Mouse (Mus musculus): ENCODE measurements around the gene Obox3. TPM values are rescaled to one million over a fixed set of nuclear protein-coding genes. Genes with fewer than 3 reads are reported as not detected.
"Not testable (repeated sequence)": the region's sequence is repeated elsewhere in the genome, so short reads cannot be mapped to it uniquely, and the experiment has no call there.

The Obox3 gene
- polyA plus RNA-seq (2014; fragmentation: Nextera tagmentation; extraction: Ambion mirVana) = not detected in 2 replicates

DNA sequence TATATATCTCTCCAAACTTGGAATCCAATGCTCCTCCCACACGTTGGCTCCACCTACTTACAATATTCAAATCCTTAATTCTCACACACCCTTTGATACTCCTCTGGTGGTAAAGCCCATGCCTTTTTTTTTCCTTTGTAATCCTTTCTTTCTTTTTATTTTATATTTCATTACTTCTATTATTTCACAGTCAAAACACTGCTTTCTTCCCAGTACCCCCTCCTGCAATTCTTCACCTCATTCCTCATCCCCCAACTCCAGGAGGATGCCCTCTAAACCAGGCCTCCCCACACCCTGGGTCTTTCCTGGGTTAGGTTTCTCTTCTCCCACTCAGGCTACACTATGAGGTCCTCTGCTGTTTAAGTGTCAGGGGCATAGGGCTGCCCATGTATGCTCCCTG lies at the start of gene Obox3:
TSS of gene Obox3 (minus strand) at position 101 of the 400 bp plus-strand sequence.
- not testable (repeated sequence) for H3K9me3 ChIP-seq (ENCODE audit: control insufficient read depth, low read length); DNase-seq (ENCODE audit: low spot score); H3K27me3 ChIP-seq (ENCODE audit: control insufficient read depth, insufficient read depth, low read length); H3K9ac ChIP-seq (ENCODE audit: low read length); H3K36me3 ChIP-seq (ENCODE audit: control insufficient read depth, insufficient read depth, low read length); H3K4me3 ChIP-seq (ENCODE audit: low read depth, low read length); H3K27ac ChIP-seq (ENCODE audit: low read depth, low read length); H3K4me2 ChIP-seq (ENCODE audit: low read depth, low read length, severe bottlenecking); H3K4me1 ChIP-seq (replicated peaks; ENCODE audit: control insufficient read depth, insufficient read depth, low read length); ATAC-seq (replicated peaks; ENCODE audit: low FRiP score)
- 38% methylated on average over 1 of the region's 1 CpGs for WGBS

DNA sequence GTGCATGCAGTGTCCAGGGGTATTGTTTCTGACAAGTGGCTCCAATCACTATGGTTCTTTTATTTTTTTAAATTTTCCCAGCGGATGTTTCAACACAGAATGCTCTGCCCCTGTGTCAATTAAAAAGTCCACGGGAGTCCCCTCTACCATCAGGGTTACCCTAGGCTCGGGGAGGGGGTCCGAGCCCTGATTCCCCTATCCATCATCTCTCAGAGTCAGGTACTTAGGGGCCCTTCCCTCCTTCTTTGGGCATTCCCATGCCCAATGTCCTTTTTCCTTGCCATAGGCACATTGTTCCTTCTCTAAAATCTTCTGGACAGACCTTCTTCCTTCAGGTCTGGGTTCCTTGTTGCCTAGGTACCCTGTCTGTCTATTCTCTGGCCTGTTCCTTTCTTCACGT lies 130.3 kb downstream of the Obox3 start:
- H3K4me2 ChIP-seq (ENCODE audit: low read depth, low read length, severe bottlenecking); H3K9ac ChIP-seq (ENCODE audit: low read length); ATAC-seq (replicated peaks; ENCODE audit: low FRiP score); H3K27me3 ChIP-seq (ENCODE audit: control insufficient read depth, insufficient read depth, low read length); H3K27ac ChIP-seq (ENCODE audit: low read depth, low read length); H3K4me1 ChIP-seq (replicated peaks; ENCODE audit: control insufficient read depth, insufficient read depth, low read length); DNase-seq (ENCODE audit: low spot score); H3K9me3 ChIP-seq (ENCODE audit: control insufficient read depth, low read length); H3K36me3 ChIP-seq (ENCODE audit: control insufficient read depth, insufficient read depth, low read length); H3K4me3 ChIP-seq (ENCODE audit: low read depth, low read length): not testable (repeated sequence)
- 81% methylated on average over 4 of the region's 5 CpGs for WGBS

Other genes with a start within 250 kb of the Obox3 start
- gene Obox5, start 110.2 kb upstream of the Obox3 start, polyA plus RNA-seq (2014; fragmentation: Nextera tagmentation; extraction: Ambion mirVana) = not detected in 2 replicates
- not detected in 2 replicates for gene Obox6, start 199.8 kb upstream of the Obox3 start, polyA plus RNA-seq (2014; fragmentation: Nextera tagmentation; extraction: Ambion mirVana)
- gene Crx, start 240.1 kb upstream of the Obox3 start, polyA plus RNA-seq (2014; fragmentation: Nextera tagmentation; extraction: Ambion mirVana) = not detected in 2 replicates
- gene Crxos, start 242.7 kb upstream of the Obox3 start, polyA plus RNA-seq (2014; fragmentation: Nextera tagmentation; extraction: Ambion mirVana) = not detected in 2 replicates